Mouse (Mus musculus) G1E-ER4 (cell line): ENCODE results near the gene Spen. TPM values are rescaled to one million over a fixed set of nuclear protein-coding genes. Genes with fewer than 3 reads are reported as not detected.

Experiments used
- GATA1 ChIP-seq: IDR thresholded peaks from one replicate; pipeline ENCODE4 v1.8.0; 2012; ENCODE audit warnings: low read length, inconsistent platforms
- polyA plus RNA-seq: library from polyadenylated mRNA; stranded (reverse); fragments of >175 nt; gene quantifications from 2 replicates; pipeline ENCODE4 v1.2.3, GENCODE M21; 2012

The Spen gene
- polyA plus RNA-seq, 1 experiment: 156 TPM

- TF ChIP-seq GATA1: no peak
Observed at GRCm38 (mm10) chr4:141426796-141427745, 111.3 kb downstream of the Spen start.

- no peak for TF ChIP-seq GATA1
Observed at GRCm38 (mm10) chr4:141425484-141426479, 112.6 kb downstream of the Spen start.

GRCm38 (mm10) chr4:141423691-141424431, 114.5 kb downstream of the Spen start:
- no peak for TF ChIP-seq GATA1

- TF ChIP-seq GATA1: no peak
Observed at GRCm38 (mm10) chr4:141423288-141423687, 115.1 kb downstream of the Spen start.

- TF ChIP-seq GATA1: no peak
Observed at GRCm38 (mm10) chr4:141422841-141423240, 115.6 kb downstream of the Spen start.

- TF ChIP-seq GATA1: no peak
Observed at GRCm38 (mm10) chr4:141421423-141421822, 117.0 kb downstream of the Spen start.

GRCm38 (mm10) chr4:141420886-141421285, 117.5 kb downstream of the Spen start:
- no peak for TF ChIP-seq GATA1

GRCm38 (mm10) chr4:141420192-141420829, 118.1 kb downstream of the Spen start, which contains the start of gene Hspb7:
Gene Hspb7 (plus strand): TSS chr4:141420779.
- TF ChIP-seq GATA1: no peak

- no peak for TF ChIP-seq GATA1
Observed at GRCm38 (mm10) chr4:141419398-141420191, 118.8 kb downstream of the Spen start.

Other genes starting within 250 kb of the Spen start
- 0.02 TPM in 1 of 2 replicates, not detected in the other for gene Epha2, start 237.4 kb downstream of the Spen start, polyA plus RNA-seq
- gene Fam131c, start 170.4 kb downstream of the Spen start, polyA plus RNA-seq: not detected in 2 replicates
- gene Clcnka, start 139.9 kb downstream of the Spen start, polyA plus RNA-seq: not detected in 2 replicates
- gene Clcnkb, start 122.6 kb downstream of the Spen start, polyA plus RNA-seq: not detected in 2 replicates
- gene Hspb7, start 117.8 kb downstream of the Spen start, polyA plus RNA-seq: not detected in 2 replicates
- not detected in 2 replicates for gene Srarp, start 102.5 kb downstream of the Spen start, polyA plus RNA-seq
- 45.7 and 50.0 TPM in 2 replicates for gene Zbtb17, start 93.9 kb downstream of the Spen start, polyA plus RNA-seq
- gene Fblim1, start 67.5 kb upstream of the Spen start, polyA plus RNA-seq: not detected in 2 replicates
- gene Tmem82, start 80.0 kb upstream of the Spen start, polyA plus RNA-seq: not detected in 2 replicates
- gene Slc25a34, start 85.2 kb upstream of the Spen start, polyA plus RNA-seq: not detected in 2 replicates
- gene Plekhm2, start 126.3 kb upstream of the Spen start, polyA plus RNA-seq: 19.5 and 20.7 TPM in 2 replicates
- gene Rsc1a1, start 147.0 kb upstream of the Spen start, polyA plus RNA-seq: 3.3 TPM in 1 of 2 replicates, not detected in the other
- 10.5 and 19.5 TPM in 2 replicates for gene Ddi2, start 184.8 kb upstream of the Spen start, polyA plus RNA-seq
- 0.10 and 0.19 TPM in 2 replicates for gene Agmat, start 208.1 kb upstream of the Spen start, polyA plus RNA-seq